Mouse (Mus musculus) G1E (cell line): ENCODE data around the gene Foxk2.

Experiments used
- CTCF ChIP-seq: IDR thresholded peaks from 2 replicates; pipeline ENCODE4 v1.5.1; 2012; ENCODE audit warnings: low read depth, low read length, inconsistent platforms, mixed read lengths
- TAL1 ChIP-seq: conservative IDR thresholded peaks from 2 replicates; pipeline ENCODE4 v1.6.1; 2012; ENCODE audit warnings: low read depth, low read length, inconsistent platforms, mixed read lengths

GRCm38 (mm10) chr11:121328619-121329018 is 68.8 kb downstream of the Foxk2 start:
- TF ChIP-seq CTCF (no peak), TAL1 (no peak)
